Mouse (Mus musculus): Measurements from ENCODE around the gene Olfr522. TPM values are rescaled to one million over a fixed set of nuclear protein-coding genes. Genes with fewer than 3 reads are reported as not detected.

Olfr522 gene
- polyA plus RNA-seq, 1 experiment from 2014 or later, result not detected

- Histone ChIP-seq H3K27me3 (ENCODE audit: control insufficient read depth, insufficient read depth, low read length) (no peaks in the 10 kb centered on the region), H3K27ac (no peak overlapping the region), H3K36me3 (replicated peaks; ENCODE audit: control insufficient read depth, insufficient read depth) (no peaks in the 10 kb centered on the region), H3K4me1 (replicated peaks; ENCODE audit: control insufficient read depth, insufficient read depth, low read length) (peaks cover 9% of the 10 kb centered on the region; the same call in 1 of the 2 replicates), H3K9ac (no peak overlapping the region), H3K4me3 (replicated peaks; ENCODE audit: low read length) (no peak overlapping the region), H3K9me3 (ENCODE audit: control insufficient read depth, low read length) (no peaks in the 10 kb centered on the region), H3K4me2 (replicated peaks) (no peak overlapping the region)
- 95% methylated on average over 1 of the region's 1 CpGs for WGBS
- ATAC-seq (ENCODE audit: low FRiP score), result no peak
- no peak for DNase-seq (ENCODE audit: low spot score)
Measured at GRCm38 (mm10) chr7:140124382-140124781, 40.2 kb downstream of the Olfr522 start.

- WGBS, result 43% methylated on average over 4 of the region's 4 CpGs
- Histone ChIP-seq H3K9me3 (ENCODE audit: control insufficient read depth, low read length) (no peaks in the 10 kb centered on the region), H3K27me3 (ENCODE audit: control insufficient read depth, insufficient read depth, low read length) (no peaks in the 10 kb centered on the region), H3K4me1 (replicated peaks; ENCODE audit: control insufficient read depth, insufficient read depth, low read length) (peaks cover 9% of the 10 kb centered on the region; the same call in 1 of the 2 replicates), H3K27ac (no peak overlapping the region), H3K4me2 (replicated peaks) (no peak overlapping the region), H3K9ac (no peak overlapping the region), H3K4me3 (replicated peaks; ENCODE audit: low read length) (no peak overlapping the region), H3K36me3 (replicated peaks; ENCODE audit: control insufficient read depth, insufficient read depth) (no peaks in the 10 kb centered on the region)
- no peak for DNase-seq (ENCODE audit: low spot score)
- ATAC-seq (ENCODE audit: low FRiP score), result no peak
Measured at GRCm38 (mm10) chr7:140122765-140123164, 41.8 kb downstream of the Olfr522 start.

- no peaks in the 10 kb centered on the region for H3K27me3 ChIP-seq (ENCODE audit: control insufficient read depth, insufficient read depth, low read length)
- DNase-seq (ENCODE audit: low spot score), result no peak
- H3K27ac ChIP-seq, result no peak overlapping the region
- H3K4me3 ChIP-seq (replicated peaks; ENCODE audit: low read length), result no peak overlapping the region
- no peaks in the 10 kb centered on the region for H3K36me3 ChIP-seq (replicated peaks; ENCODE audit: control insufficient read depth, insufficient read depth)
- no peak for ATAC-seq (ENCODE audit: low FRiP score)
- 67% methylated on average over 13 of the region's 13 CpGs for WGBS
- H3K4me2 ChIP-seq (replicated peaks), result no peak overlapping the region
- peaks cover 16% of the 10 kb centered on the region for H3K4me1 ChIP-seq (replicated peaks; ENCODE audit: control insufficient read depth, insufficient read depth, low read length)
- no peaks in the 10 kb centered on the region for H3K9me3 ChIP-seq (ENCODE audit: control insufficient read depth, low read length)
- H3K9ac ChIP-seq, result no peak overlapping the region
Measured at GRCm38 (mm10) chr7:140121338-140121910, 43.1 kb downstream of the Olfr522 start.

- DNase-seq (ENCODE audit: low spot score), result no peak
- Histone ChIP-seq H3K27ac (no peak overlapping the region), H3K4me3 (replicated peaks; ENCODE audit: low read length) (no peak overlapping the region), H3K4me2 (replicated peaks) (no peak overlapping the region), H3K4me1 (replicated peaks; ENCODE audit: control insufficient read depth, insufficient read depth, low read length) (peaks cover 12% of the 10 kb centered on the region; the same call in 1 of the 2 replicates), H3K9me3 (ENCODE audit: control insufficient read depth, low read length) (no peaks in the 10 kb centered on the region), H3K27me3 (ENCODE audit: control insufficient read depth, insufficient read depth, low read length) (no peaks in the 10 kb centered on the region), H3K9ac (no peak overlapping the region), H3K36me3 (replicated peaks; ENCODE audit: control insufficient read depth, insufficient read depth) (no peaks in the 10 kb centered on the region)
- no peak for ATAC-seq (ENCODE audit: low FRiP score)
- 81% methylated on average over 2 of the region's 2 CpGs for WGBS
Measured at GRCm38 (mm10) chr7:140120484-140120883, 44.1 kb downstream of the Olfr522 start.

- Histone ChIP-seq H3K4me1 (replicated peaks; ENCODE audit: control insufficient read depth, insufficient read depth, low read length) (peaks cover 10% of the 10 kb centered on the region; the same call in 1 of the 2 replicates), H3K36me3 (replicated peaks; ENCODE audit: control insufficient read depth, insufficient read depth) (peaks cover 15% of the 10 kb centered on the region), H3K9ac (peak within 1 kb of the TSS; percentile 83), H3K4me2 (replicated peaks) (peak within 1 kb of the TSS; percentile 87), H3K27me3 (ENCODE audit: control insufficient read depth, insufficient read depth, low read length) (no peaks in the 10 kb centered on the region), H3K4me3 (replicated peaks; ENCODE audit: low read length) (peak within 1 kb of the TSS; percentile 78), H3K9me3 (ENCODE audit: control insufficient read depth, low read length) (no peaks in the 10 kb centered on the region), H3K27ac (peak within 1 kb of the TSS; percentile 87)
- DNase-seq (ENCODE audit: low spot score), result peak; percentile 81
- peak; percentile 93 for ATAC-seq (ENCODE audit: low FRiP score)
- WGBS, result 4% methylated on average over 28 of the region's 28 CpGs
Measured at GRCm38 (mm10) chr7:140116329-140117054, 48.1 kb downstream of the Olfr522 start, which contains the start of gene Echs1. Gene Echs1, minus strand, starts transcription at chr7:140116476.

GRCm38 (mm10) chr7:140115583-140116328 is 48.8 kb downstream of the Olfr522 start, which contains the start of gene Paox:
Gene Paox, plus strand, starts transcription at chr7:140115799.
- H3K4me3 ChIP-seq (replicated peaks; ENCODE audit: low read length), result peak within 1 kb of the TSS; percentile 78
- no peaks in the 10 kb centered on the region for H3K9me3 ChIP-seq (ENCODE audit: control insufficient read depth, low read length)
- peak within 1 kb of the TSS; percentile 83 for H3K9ac ChIP-seq
- peak; percentile 68; the same call in 1 of the 2 replicates for ATAC-seq (ENCODE audit: low FRiP score)
- 3% methylated on average over 23 of the region's 23 CpGs for WGBS
- H3K27me3 ChIP-seq (ENCODE audit: control insufficient read depth, insufficient read depth, low read length), result no peaks in the 10 kb centered on the region
- peaks cover 10% of the 10 kb centered on the region; the same call in 1 of the 2 replicates for H3K4me1 ChIP-seq (replicated peaks; ENCODE audit: control insufficient read depth, insufficient read depth, low read length)
- peak; percentile 48 for DNase-seq (ENCODE audit: low spot score)
- peak within 1 kb of the TSS; percentile 87 for H3K4me2 ChIP-seq (replicated peaks)
- peak within 1 kb of the TSS; percentile 87 for H3K27ac ChIP-seq
- H3K36me3 ChIP-seq (replicated peaks; ENCODE audit: control insufficient read depth, insufficient read depth), result peaks cover 22% of the 10 kb centered on the region

- H3K27ac ChIP-seq, result no peak overlapping the region
- peaks cover 60% of the 10 kb centered on the region for H3K36me3 ChIP-seq (replicated peaks; ENCODE audit: control insufficient read depth, insufficient read depth)
Measured at GRCm38 (mm10) chr7:140111943-140112342, 52.6 kb downstream of the Olfr522 start.

More at GRCm38 (mm10) chr7:140111943-140112342, 52.6 kb downstream of the Olfr522 start:
- H3K4me2 ChIP-seq (replicated peaks), result no peak overlapping the region
- peaks cover 7% of the 10 kb centered on the region; the same call in 1 of the 2 replicates for H3K4me1 ChIP-seq (replicated peaks; ENCODE audit: control insufficient read depth, insufficient read depth, low read length)
- no peaks in the 10 kb centered on the region for H3K27me3 ChIP-seq (ENCODE audit: control insufficient read depth, insufficient read depth, low read length)
- no peak overlapping the region for H3K4me3 ChIP-seq (replicated peaks; ENCODE audit: low read length)
- no peaks in the 10 kb centered on the region for H3K9me3 ChIP-seq (ENCODE audit: control insufficient read depth, low read length)
- no peak overlapping the region for H3K9ac ChIP-seq
- no peak for ATAC-seq (ENCODE audit: low FRiP score)
- 65% methylated on average over 3 of the region's 3 CpGs for WGBS
- no peak for DNase-seq (ENCODE audit: low spot score)

All from hindbrain, embryonic 14.5 days (tissue).